Mouse (Mus musculus) liver, postnatal 0 days (tissue): Measurements from ENCODE around the gene Mgst2.

Experiments
- CTCF ChIP-seq: sonication (generic); IDR thresholded peaks from 2 replicates; pipeline ENCODE4 v1.5.1; 2016; ENCODE audit warnings: antibody characterized with exemption, low read depth
- EP300 ChIP-seq: IDR thresholded peaks from 2 replicates; pipeline ENCODE4 v1.6.1; 2016; ENCODE audit warnings: antibody characterized with exemption, low read depth, mild to moderate bottlenecking

DNA sequence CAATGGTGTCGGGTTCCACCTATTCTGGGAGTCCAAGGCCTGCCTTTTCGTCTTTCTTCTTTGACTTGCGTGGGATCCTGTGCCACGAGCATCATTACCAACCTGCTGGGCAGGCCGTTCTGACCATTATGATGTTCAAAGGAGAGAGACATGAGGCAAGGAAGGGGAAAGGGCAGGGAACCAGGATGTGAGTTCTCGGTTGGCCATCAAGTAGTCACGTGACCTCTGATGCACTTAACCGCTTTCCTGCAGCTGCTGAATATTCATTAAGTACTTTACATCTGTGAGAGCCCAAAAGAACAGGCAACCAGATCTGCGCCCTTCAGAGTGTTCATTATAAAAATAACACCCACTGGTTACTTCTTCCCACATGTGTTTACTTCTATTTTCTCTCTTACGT lies 33.0 kb downstream of the Mgst2 start:
- TF ChIP-seq CTCF = no peak
- no peak for TF ChIP-seq EP300
